Mouse (Mus musculus): ENCODE data around the gene A630095N17Rik.

DNA sequence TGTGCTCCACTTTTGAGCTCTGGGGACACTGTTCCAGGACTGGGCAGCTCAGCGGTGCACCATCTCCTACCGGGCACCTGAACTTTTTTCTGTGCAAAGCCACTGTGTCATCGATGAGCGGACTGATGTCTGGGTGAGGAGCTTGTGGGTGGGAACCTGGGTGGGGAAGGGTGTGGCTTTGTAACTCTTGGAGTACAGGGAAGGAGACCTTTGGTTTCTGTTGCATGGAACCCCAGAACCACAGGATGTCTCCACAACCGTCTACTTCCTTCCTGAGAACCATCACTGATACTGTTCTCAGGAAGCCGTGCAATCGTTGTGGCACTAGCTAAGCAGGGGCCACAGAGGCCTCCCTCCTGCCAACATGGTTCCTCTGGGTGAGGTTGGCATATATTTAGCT, 18.8 kb downstream of the A630095N17Rik start:
- TF ChIP-seq CTCF (IDR thresholded peaks at IDR 0.05; ENCODE audit: borderline replicate concordance, control insufficient read depth, extremely low read depth, insufficient read depth, low read length, poor library complexity) = no peak
- no peak for TF ChIP-seq POLR2A (IDR thresholded peaks at IDR 0.05; ENCODE audit: control insufficient read depth, extremely low read depth, insufficient read depth, low read length, poor library complexity)
